Mouse (Mus musculus) heart, postnatal 0 days (tissue): ENCODE results near the gene Taar8c. TPM values are rescaled to one million over a fixed set of nuclear protein-coding genes. Genes with fewer than 3 reads are reported as not detected.
A peak's percentile ranks its signal among the peaks of the same experiment; 100 is the strongest.
"Not testable (repeated sequence)": the region's sequence is repeated elsewhere in the genome, so short reads cannot be mapped to it uniquely, and the experiment has no call there.

Experiments
- ATAC-seq: fragments of 200-750 bp; cut with Nextera tagmentation; 2 replicates; pipeline ENCODE4 v1.8.0; 2017; ENCODE audit warnings: low read depth, moderate number of reproducible peaks, moderate library complexity; ENCODE audit not compliant: insufficient read depth
- DNase-seq: peaks from one replicate; pipeline ENCODE4 v3.0.0-alpha.2; 2016; ENCODE audit warnings: low spot score
- H3K27ac ChIP-seq: fragments of 300-500 bp; sonication (generic); 2 replicates; pipeline ENCODE4 v1.5.1; 2014; ENCODE audit warnings: low read depth, mild to moderate bottlenecking
- H3K27me3 ChIP-seq: fragments of 300-500 bp; sonication (generic); 2 replicates; pipeline ENCODE4 v1.6.1; 2014; ENCODE audit warnings: low read length, mixed read lengths; ENCODE audit not compliant: control insufficient read depth, insufficient read depth
- H3K36me3 ChIP-seq: fragments of 300-500 bp; sonication (generic); replicated peaks from 2 replicates; pipeline ENCODE4 v1.6.1; 2014; ENCODE audit warnings: low read length, mixed read lengths; ENCODE audit not compliant: control insufficient read depth, insufficient read depth
- H3K4me1 ChIP-seq: fragments of 300-500 bp; sonication (generic); 2 replicates; pipeline ENCODE4 v1.6.1; 2014; ENCODE audit warnings: antibody characterized with exemption; ENCODE audit not compliant: control insufficient read depth, insufficient read depth
- H3K4me2 ChIP-seq: fragments of 300-500 bp; sonication (generic); 2 replicates; pipeline ENCODE4 v1.6.1; 2014; ENCODE audit warnings: low read depth, mild to moderate bottlenecking, low read length, moderate library complexity
- H3K4me3 ChIP-seq: fragments of 300-500 bp; sonication (generic); 2 replicates; pipeline ENCODE4 v1.5.1; 2014; ENCODE audit warnings: low read depth, low read length
- H3K9ac ChIP-seq: fragments of 300-500 bp; sonication (generic); replicated peaks from 2 replicates; pipeline ENCODE4 v1.6.1; 2014; ENCODE audit warnings: low read depth, low read length, mixed read lengths
- H3K9me3 ChIP-seq: fragments of 300-500 bp; sonication (generic); replicated peaks from 2 replicates; pipeline ENCODE4 v1.6.1; 2016; ENCODE audit warnings: low read length; ENCODE audit not compliant: control insufficient read depth
- CTCF ChIP-seq: IDR thresholded peaks from 2 replicates; pipeline ENCODE4 v1.5.1; 2016; ENCODE audit warnings: antibody characterized with exemption, control low read depth, low read depth
- EP300 ChIP-seq: IDR thresholded peaks from 2 replicates; pipeline ENCODE4 v1.6.1; 2016; ENCODE audit warnings: antibody characterized with exemption, low read depth
- WGBS: fragments of 180-500 bp; shearing (Covaris S2); extraction: QIAGEN DNeasy Blood & Tissue Kit; methylation state at CpG from one replicate; pipeline ENCODE4 v1.1.7; 2014; 5-methylcytosine and 5-hydroxymethylcytosine counted together
- polyA plus RNA-seq: library from polyadenylated mRNA; unstranded; fragments of >200 nt; fragmentation: Nextera tagmentation; extraction: Ambion mirVana; gene quantifications from 2 replicates; pipeline ENCODE4 v1.2.1, GENCODE M21; 2015
- total RNA-seq: library from RNA; depleted of rRNA; stranded (reverse); fragments of >200 nt; gene quantifications from 2 replicates; pipeline ENCODE4 v1.2.3, GENCODE M21; 2014; ENCODE audit warnings: low replicate concordance; rRNA removed

The Taar8c gene
- total RNA-seq (not detected in 2 replicates), polyA plus RNA-seq (not detected in 2 replicates)

DNA sequence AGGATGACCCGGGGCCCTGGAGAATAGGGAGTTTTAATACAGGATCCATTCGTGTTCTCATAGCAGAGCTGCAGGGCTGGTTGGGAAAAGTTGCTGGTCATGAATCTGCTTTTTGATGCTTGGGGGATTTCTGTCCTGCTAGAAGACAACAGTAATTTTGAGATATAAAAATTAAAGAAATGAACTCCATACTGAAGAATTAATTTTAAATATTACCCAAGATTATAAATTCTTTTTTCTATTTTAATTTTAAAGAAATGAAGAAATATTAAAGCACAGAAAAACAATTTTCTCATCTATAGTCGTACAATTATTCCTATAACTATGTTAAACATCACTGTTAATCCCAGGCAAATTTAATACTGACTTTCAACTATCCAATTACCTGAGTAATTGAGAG lies at the start of gene Taar8c:
TSS of gene Taar8c (minus strand) at position 101 of the 400 bp plus-strand sequence.
- H3K4me1 ChIP-seq, H3K9me3 ChIP-seq, H3K27ac ChIP-seq, H3K27me3 ChIP-seq, H3K9ac ChIP-seq, DNase-seq, H3K4me2 ChIP-seq, H3K4me3 ChIP-seq, H3K36me3 ChIP-seq, ATAC-seq: not testable (repeated sequence)
- 75% methylated on average over 1 of the region's 3 CpGs for WGBS

DNA sequence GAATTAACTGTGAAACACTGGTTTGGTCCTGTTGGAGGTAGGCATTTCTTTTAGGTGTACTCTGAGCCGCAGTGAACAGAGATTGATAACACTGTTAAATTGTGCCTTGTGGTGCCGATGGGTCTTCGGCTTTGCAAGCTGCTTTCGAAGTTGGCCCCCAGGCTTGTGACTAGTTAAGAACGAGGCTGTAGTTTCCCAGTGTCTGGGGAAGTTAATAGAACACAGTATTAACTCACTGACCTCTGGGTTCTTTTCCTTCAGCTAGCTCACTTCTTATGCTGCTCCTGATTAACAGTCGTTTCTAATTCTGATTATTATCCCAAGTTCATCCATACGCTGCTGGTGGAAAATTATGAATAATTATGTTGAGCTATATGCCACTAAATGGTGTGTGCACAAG lies 48.4 kb upstream of the Taar8c start:
- peak overlapping the region; percentile 99 for H3K4me3 ChIP-seq
- H3K9ac ChIP-seq: peak overlapping the region; percentile 89; the same call in 1 of the 2 replicates
- DNase-seq (no peak), ATAC-seq (no peak)
- H3K27ac ChIP-seq: no peak overlapping the region
- peaks cover 8% of the 10 kb centered on the region; the same call in 1 of the 2 replicates for H3K4me1 ChIP-seq
- peaks cover under 1% of the 10 kb centered on the region; the same call in 1 of the 2 replicates for H3K36me3 ChIP-seq
- TF ChIP-seq CTCF (no peak), EP300 (no peak)
- peak overlapping the region; percentile 67 for H3K4me2 ChIP-seq
- no peaks in the 10 kb centered on the region for H3K27me3 ChIP-seq
- H3K9me3 ChIP-seq: no peaks in the 10 kb centered on the region
- WGBS: 23% methylated on average over 7 of the region's 7 CpGs

DNA sequence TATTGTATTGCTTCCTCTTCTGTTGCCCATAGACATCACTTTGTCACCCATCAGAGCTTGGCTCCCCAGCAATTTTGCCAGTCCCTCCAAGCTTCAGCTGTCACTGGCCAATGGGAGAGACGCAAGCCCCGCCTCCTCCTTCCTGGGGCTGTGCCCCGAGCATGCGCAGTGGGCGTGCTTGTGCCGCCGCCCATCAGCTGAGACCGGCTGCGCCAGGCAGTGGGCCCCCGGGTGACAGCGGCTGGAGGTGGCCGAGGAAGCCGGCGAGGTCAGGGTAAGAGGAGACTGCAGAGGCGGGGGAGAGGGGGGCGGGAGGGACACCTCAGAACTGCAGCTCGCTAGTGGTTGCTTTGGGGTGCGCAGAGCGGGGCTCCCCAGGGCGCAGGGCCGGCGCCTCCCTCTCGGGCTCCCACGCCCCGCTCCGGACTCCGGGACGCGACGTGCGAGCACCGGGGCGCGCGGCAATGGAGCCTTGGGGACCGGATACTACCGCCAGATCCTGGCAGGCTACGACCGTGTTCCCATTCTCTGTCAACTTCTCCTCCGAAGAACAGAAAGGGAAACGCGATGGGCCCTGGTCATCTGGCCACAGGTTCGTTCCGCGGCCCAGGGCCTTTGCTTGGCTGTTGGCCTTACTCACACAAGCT lies 47.5 kb upstream of the Taar8c start, which contains the start of gene Stx7:
TSS of gene Stx7 (plus strand) at position 168 of the 647 bp plus-strand sequence.
- ATAC-seq: peak; percentile 98
- peak within 1 kb of the TSS; percentile 67 for H3K4me2 ChIP-seq
- no peaks in the 10 kb centered on the region for H3K9me3 ChIP-seq
- TF ChIP-seq EP300: no peak
- TF ChIP-seq CTCF: no peak
- WGBS: under 1% methylated on average over 42 of the region's 45 CpGs
- DNase-seq: peak; percentile 92
- H3K4me3 ChIP-seq: peak within 1 kb of the TSS; percentile 99
- H3K9ac ChIP-seq: peak within 1 kb of the TSS; percentile 89
- no peaks in the 10 kb centered on the region for H3K36me3 ChIP-seq
- peaks cover 8% of the 10 kb centered on the region; the same call in 1 of the 2 replicates for H3K4me1 ChIP-seq
- H3K27me3 ChIP-seq: no peaks in the 10 kb centered on the region
- H3K27ac ChIP-seq: peak within 1 kb of the TSS; percentile 87

DNA sequence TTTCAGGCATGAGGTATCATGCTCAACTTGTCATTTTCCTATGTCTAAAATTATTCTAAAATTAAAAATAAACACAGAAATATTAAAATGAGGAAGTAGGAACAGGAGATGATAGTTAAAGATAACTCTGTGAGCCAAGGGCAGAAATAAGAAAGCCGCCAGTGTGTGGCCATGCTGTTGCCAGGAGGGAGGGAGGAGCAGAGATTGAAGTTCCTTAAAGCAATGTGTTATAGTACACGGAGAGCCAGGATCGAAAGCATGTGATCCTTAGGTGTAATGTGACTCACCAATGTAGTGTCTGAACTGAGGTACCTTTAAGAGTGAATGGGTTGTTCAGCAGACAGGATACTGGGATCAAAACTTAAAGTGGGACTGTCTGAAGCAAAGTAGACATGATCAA lies 41.0 kb upstream of the Taar8c start:
- ATAC-seq (no peak), DNase-seq (no peak)
- no peak overlapping the region for H3K9ac ChIP-seq
- no peak overlapping the region for H3K27ac ChIP-seq
- no peak overlapping the region for H3K4me2 ChIP-seq
- H3K4me1 ChIP-seq: no peaks in the 10 kb centered on the region
- H3K4me3 ChIP-seq: no peak overlapping the region
- TF ChIP-seq EP300 (no peak), CTCF (no peak)
- WGBS: 76% methylated on average over 3 of the region's 3 CpGs
- H3K9me3 ChIP-seq: no peaks in the 10 kb centered on the region
- H3K27me3 ChIP-seq: no peaks in the 10 kb centered on the region
- no peaks in the 10 kb centered on the region for H3K36me3 ChIP-seq

DNA sequence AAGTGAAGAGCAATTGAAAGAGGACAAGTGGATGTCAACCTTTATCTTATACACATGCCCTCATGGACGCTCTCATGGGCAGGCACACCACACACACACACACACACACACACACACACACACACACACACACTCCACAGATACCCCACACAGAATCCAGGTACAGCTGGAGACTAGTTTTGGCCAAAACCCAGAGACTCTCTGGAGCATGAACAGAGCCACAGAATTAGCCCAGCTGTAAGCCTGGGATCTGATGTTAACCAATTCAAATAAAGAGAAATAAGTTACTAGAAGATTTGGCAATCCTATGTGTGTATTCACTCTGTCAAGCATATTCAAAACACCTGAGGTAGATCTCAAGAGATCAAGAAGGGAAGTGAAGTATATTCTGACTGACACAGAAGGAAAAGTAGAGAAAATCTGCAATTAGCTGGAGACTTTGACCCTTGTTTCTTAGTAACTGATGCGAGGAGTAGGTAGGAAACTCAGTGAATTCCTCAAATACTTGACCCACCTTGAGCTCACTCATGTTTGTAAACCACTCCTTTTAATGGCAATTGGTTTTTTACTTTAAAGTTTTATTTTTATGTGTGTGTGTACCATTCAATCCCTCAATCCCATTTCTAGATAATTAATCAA lies 37.0 kb upstream of the Taar8c start:
- Histone ChIP-seq H3K36me3 (no peaks in the 10 kb centered on the region), H3K27me3 (no peaks in the 10 kb centered on the region)
- no peak for DNase-seq

More for the DNA sequence above, 37.0 kb upstream of the Taar8c start:
- Histone ChIP-seq H3K9me3 (no peaks in the 10 kb centered on the region), H3K4me2 (no peak overlapping the region), H3K4me3 (no peak overlapping the region), H3K27ac (no peak overlapping the region), H3K9ac (no peak overlapping the region), H3K4me1 (no peaks in the 10 kb centered on the region)
- WGBS: 58% methylated on average over 2 of the region's 2 CpGs
- TF ChIP-seq CTCF (no peak), EP300 (no peak)
- no peak for ATAC-seq
